Mouse (Mus musculus): Measurements from ENCODE around the gene Hdac11.

Hdac11 gene

GRCm38 (mm10) chr6:91171396-91171895 lies 15.0 kb downstream of the Hdac11 start:
- no peak for DNase-seq

- DNase-seq: no peak
Observed at GRCm38 (mm10) chr6:91172381-91172780, 15.9 kb downstream of the Hdac11 start.

- peak; percentile 59 to 69 for DNase-seq
Observed at GRCm38 (mm10) chr6:91173221-91173880, 16.9 kb downstream of the Hdac11 start.

GRCm38 (mm10) chr6:91174211-91174610 lies 17.7 kb downstream of the Hdac11 start:
- no peak for DNase-seq

- no peak for DNase-seq
Observed at GRCm38 (mm10) chr6:91180767-91181171, 24.3 kb downstream of the Hdac11 start.

GRCm38 (mm10) chr6:91181320-91181719 lies 24.9 kb downstream of the Hdac11 start:
- DNase-seq: no peak

- no peak for DNase-seq
Observed at GRCm38 (mm10) chr6:91182075-91182490, 25.6 kb downstream of the Hdac11 start.

- DNase-seq: no peak
Observed at GRCm38 (mm10) chr6:91183041-91183440, 26.6 kb downstream of the Hdac11 start.

GRCm38 (mm10) chr6:91183980-91184379 lies 27.5 kb downstream of the Hdac11 start:
- no peak for DNase-seq

GRCm38 (mm10) chr6:91184776-91185175 lies 28.3 kb downstream of the Hdac11 start:
- DNase-seq: no peak

- DNase-seq: no peak
Observed at GRCm38 (mm10) chr6:91185502-91185901, 29.0 kb downstream of the Hdac11 start.

GRCm38 (mm10) chr6:91186161-91186931 lies 29.9 kb downstream of the Hdac11 start:
- no peak for DNase-seq

GRCm38 (mm10) chr6:91186934-91187333 lies 30.5 kb downstream of the Hdac11 start:
- peak; percentile 21 to 34 for DNase-seq

GRCm38 (mm10) chr6:91187871-91188270 lies 31.4 kb downstream of the Hdac11 start:
- no peak for DNase-seq

- DNase-seq: peak; percentile 54 to 55
Observed at GRCm38 (mm10) chr6:91189971-91190370, 33.5 kb downstream of the Hdac11 start.

GRCm38 (mm10) chr6:91191465-91191864 lies 35.0 kb downstream of the Hdac11 start:
- no peak for DNase-seq

- DNase-seq: no peak
Observed at GRCm38 (mm10) chr6:91192421-91192820, 36.0 kb downstream of the Hdac11 start.

GRCm38 (mm10) chr6:91192851-91193545 lies 36.5 kb downstream of the Hdac11 start:
- no peak for DNase-seq

- DNase-seq: no peak
Observed at GRCm38 (mm10) chr6:91198456-91198855, 42.0 kb downstream of the Hdac11 start.

GRCm38 (mm10) chr6:91200429-91201188 lies 44.1 kb downstream of the Hdac11 start:
- peak; percentile 23 to 34 for DNase-seq

- peak in 1 of 2 experiments; percentile 20 for DNase-seq
Observed at GRCm38 (mm10) chr6:91201881-91202341, 45.4 kb downstream of the Hdac11 start.

GRCm38 (mm10) chr6:91202571-91202970 lies 46.1 kb downstream of the Hdac11 start:
- DNase-seq: no peak
